Mouse (Mus musculus) gastrocnemius, adult 18-20 months (tissue): Measurements from ENCODE around the gene Socs5. TPM values are rescaled to one million over a fixed set of nuclear protein-coding genes. Genes with fewer than 3 reads are reported as not detected.
"Not testable (repeated sequence)": the region's sequence is repeated elsewhere in the genome, so short reads cannot be mapped to it uniquely, and the experiment has no call there.

Experiments used
- DNase-seq: peaks from one replicate; pipeline ENCODE4 v3.0.0; 2021; ENCODE audit warnings: low spot score
- long read RNA-seq, 2 experiments: library from polyadenylated mRNA; stranded (forward); transcript quantifications; one replicate each; pipeline ENCODE4 v2.0.0; 2021
- total RNA-seq, 2 experiments: library from RNA; stranded (reverse); gene quantifications; 2 replicates each; pipeline ENCODE4 v1.2.3; 2021

The Socs5 gene
- total RNA-seq, result 10 to 100 TPM; 12.6 to 16.5 TPM
- long read RNA-seq, experiment 1, transcript Socs5-203 (2 exons, 978 nt), result major isoform, 5 of 9 reads
- long read RNA-seq, experiment 1, partial matches to known transcripts, result 0 of 9 reads
- long read RNA-seq, experiment 1, other reads (novel, unspliced or antisense), result 4 of 9 reads
- long read RNA-seq, experiment 2, partial matches to known transcripts, result 3 of 5 reads
- long read RNA-seq, experiment 2, other reads (novel, unspliced or antisense), result 0 of 5 reads

GRCm38 (mm10) chr17:87107623-87108221 is at the start of gene Socs5:
TSS of gene Socs5 (plus strand) at chr17:87107679.
- DNase-seq, result no peak

DNA sequence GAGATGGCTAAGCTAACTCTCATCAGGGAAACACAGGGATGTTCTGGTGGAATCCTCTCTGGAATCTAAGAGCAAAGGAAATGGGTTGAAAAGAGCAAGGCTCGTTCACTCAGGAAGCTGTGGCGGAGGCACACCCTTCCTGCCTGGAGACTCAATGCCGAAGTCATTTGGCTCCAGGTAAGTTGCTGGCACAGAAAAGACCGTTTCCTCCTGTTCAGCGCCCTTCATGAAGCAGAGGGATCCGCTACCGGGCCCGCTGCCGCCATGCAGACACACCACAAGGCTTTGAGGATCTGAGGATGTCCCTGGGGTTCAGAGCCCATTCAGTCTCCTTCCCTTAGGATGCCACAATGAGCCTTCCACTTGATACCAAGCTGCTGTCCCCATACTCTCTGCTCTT is 44.8 kb upstream of the Socs5 start:
- DNase-seq, result no peak

DNA sequence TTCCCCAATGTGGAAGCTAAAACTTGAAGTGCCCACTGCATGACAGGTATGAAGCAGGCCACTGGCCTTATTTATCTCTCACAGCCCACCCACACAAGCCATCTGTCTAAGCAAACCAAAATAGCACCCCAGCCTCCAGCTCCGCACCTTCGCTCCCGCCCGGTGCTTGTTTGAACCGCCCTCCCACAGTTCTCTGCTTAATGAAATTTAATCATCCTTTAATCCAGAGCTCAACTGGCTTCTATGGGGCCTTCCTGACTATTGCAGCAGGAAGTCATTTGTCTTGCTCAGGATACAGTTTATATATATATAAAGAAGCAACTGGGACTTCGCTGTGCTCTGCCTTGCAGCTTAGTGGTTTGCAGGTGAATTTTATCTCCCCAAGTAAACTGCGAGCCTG is 44.0 kb upstream of the Socs5 start:
- DNase-seq, result no peak

DNA sequence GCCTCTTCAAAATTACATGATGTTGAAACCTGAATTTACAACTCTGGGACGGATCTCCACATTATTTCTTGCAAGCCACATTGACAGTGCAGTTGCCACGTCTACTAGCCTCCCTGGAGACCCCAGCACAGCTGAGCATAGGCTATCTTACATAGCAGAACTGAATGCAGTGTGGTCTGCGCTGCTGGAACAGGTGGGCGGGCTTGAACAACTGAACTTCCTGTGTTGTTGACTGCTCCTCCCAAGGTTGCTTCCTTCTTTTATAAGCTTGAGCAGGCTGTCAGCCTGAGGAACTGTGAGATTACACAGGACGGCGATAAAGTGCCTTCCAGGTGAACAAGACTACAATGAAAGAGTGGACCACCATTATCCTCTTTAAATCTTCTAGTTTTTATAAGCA is 43.5 kb upstream of the Socs5 start:
- DNase-seq, result no peak

DNA sequence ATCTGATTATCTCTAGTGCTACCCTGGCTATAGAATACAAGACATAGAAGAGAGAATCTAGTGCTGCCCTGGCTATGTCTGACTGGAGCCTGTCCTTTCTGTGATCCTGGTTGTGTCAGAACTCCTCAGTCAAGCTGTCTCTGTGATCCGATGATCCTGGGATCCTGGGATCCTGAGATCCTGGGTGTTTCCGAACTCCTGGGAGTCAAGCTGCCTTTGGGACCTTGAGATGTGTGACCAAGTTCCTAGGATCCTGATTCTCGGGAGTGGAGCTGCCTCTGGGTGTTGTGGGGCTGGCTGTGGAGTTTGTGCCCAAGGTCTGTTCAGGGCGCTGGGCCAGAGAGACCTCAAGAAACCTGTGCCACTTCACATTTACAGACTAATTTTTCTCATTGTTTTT is 38.5 kb upstream of the Socs5 start:
- no peak for DNase-seq

DNA sequence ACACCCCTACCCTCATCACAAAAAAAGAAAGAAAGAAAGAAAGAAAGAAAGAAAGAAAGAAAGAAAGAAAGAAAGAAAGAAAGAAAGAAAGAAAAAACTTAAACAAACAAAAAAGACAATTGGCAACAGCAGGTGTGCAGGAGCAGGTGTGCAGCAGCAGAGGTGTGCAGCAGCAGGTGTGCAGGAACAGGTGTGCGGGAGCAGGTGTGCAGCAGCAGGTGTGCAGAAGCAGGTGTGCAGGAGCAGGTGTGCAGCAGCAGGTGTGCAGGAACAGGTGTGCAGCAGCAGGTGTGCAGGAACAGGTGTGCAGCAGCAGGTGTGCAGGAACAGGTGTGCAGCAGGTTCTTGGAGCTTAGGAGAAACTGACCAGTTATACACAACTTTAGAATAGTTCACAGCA is 35.3 kb upstream of the Socs5 start:
- DNase-seq, result not testable (repeated sequence)

DNA sequence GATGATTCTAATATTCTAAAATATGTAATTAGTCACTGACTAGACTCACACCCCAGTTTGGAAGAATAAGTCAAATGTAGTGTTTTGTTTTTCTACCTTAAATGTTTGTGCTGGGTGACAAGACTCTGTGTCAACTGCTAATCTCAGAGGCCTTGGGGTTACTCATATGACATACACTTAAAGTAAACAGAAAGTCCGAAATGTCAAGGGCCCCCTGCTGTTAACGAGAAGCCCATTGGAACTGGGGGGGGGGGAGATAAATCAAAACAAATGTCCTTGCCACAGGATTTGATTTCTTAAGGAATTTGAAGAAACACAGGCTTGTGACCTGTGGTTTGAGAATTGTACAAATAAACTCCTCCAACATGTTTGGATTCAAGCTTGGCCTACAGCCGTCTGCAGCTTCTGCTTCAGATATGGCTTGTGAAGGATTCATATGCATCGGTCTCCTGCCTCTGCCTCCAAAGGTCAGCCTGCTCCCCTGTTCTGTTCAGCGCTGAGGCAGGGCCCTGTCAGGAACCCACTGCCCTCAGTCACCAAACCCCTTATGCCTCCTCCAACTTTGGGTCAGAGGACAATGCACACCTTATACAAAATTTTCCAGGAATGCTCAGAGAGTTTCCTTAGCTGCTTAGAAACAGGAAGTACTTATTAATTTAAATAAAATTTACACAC is 34.6 kb upstream of the Socs5 start:
- DNase-seq, result no peak

GRCm38 (mm10) chr17:87073470-87073869 is 34.0 kb upstream of the Socs5 start:
- no peak for DNase-seq

- not testable (repeated sequence) for DNase-seq
Observed at GRCm38 (mm10) chr17:87078217-87078616, 29.3 kb upstream of the Socs5 start.

DNA sequence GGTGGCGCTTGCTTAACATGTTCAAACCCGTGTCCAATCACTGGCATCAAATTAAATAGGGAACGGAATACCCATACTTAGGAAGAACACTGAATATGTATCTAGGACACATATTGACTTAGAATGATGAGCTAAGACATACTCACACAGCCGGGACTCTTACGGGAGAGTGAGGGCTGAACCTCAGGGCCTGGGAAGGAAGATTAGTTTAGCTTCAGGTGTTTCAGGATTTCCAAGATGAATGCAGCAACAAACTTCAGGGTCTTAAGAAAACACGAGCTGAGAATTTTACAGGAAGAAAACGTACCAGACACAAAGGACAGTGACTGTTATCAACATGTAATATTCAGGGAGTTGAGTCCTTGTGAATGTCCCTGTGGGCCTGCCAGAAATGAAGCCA is 26.8 kb upstream of the Socs5 start:
- DNase-seq, result no peak

GRCm38 (mm10) chr17:87082547-87082946 is 24.9 kb upstream of the Socs5 start:
- no peak for DNase-seq

GRCm38 (mm10) chr17:87083671-87084070 is 23.8 kb upstream of the Socs5 start:
- DNase-seq, result no peak

DNA sequence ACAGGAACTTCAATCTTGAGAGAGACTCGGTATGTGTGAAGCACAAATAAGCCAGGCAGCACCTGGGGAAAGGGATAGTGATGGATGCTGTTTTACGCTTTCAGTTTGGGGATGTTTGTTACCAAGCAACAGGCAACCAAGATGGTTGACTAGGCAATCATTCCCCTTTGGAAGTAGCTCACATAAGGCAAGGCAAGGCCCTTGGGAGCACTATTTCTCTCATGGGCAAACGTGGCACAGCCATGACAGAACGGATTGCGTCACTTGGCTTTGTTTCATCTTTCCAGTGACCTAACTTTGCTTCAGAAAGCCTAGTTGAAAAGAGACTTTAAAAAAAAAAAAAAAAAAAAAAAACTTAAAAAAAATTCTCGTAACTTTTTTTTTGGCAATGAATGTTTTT is 21.8 kb upstream of the Socs5 start:
- no peak for DNase-seq

GRCm38 (mm10) chr17:87089296-87089695 is 18.2 kb upstream of the Socs5 start:
- no peak for DNase-seq

GRCm38 (mm10) chr17:87093061-87093460 is 14.4 kb upstream of the Socs5 start:
- no peak for DNase-seq

GRCm38 (mm10) chr17:87096951-87097350 is 10.5 kb upstream of the Socs5 start:
- DNase-seq, result no peak

- DNase-seq, result no peak
Observed at GRCm38 (mm10) chr17:87097576-87097975, 9.9 kb upstream of the Socs5 start.

DNA sequence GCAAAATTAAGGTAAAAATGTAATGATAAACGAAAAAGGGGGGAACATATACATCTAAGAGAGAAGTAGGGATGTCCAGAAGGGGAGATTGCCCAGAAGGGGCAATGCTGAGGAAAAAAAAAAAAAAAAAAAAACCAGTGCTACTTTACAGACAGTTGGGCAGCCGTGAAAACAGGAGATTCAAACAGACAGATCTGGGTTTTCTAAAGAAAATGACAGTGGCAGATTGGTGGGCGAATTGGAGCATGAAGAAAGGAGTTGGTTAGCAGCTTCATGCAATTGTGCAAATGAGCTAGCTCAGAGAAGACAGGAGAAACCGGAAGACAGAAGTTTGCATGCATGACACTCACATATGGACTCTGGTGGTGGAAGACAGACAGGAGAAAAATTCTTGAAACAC is 6.5 kb upstream of the Socs5 start:
- no peak for DNase-seq

DNA sequence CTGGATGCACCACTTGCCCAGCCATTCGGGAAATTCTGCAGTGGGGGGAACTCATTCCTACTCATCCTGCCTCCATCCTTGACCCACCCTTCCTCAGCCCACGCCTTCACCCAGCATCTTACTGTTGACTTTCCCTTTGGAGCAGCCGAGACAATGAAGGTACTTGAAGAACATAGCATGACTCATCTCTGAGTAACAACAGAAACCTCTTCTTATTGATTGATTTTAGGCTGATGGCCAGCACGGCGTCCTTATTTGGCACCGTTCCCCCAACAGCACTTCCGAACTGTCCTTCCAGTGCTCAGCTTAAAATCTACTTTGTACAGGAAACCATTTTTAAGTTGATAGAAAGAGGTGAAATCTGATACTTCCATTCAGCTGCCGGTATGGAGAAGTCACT is 4.8 kb upstream of the Socs5 start:
- peak; percentile 11 for DNase-seq

DNA sequence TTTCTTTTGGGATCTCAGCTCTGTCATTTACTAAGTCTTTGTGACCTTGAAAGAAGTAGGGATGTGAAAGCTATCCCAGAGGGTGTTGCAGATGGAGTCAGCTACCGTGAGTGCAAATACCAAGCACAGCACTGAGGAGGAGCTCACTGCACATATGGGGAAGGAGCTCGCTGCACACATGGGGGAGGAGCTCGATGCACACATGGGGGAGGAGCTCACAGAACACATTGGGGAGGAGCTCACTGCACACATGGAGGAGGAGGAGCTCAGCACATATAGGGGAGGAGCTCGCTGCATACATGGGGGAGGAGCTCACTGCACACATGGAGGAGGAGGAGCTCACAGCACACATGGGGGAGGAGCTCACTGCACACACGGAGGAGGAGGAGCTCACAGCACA is 4.4 kb upstream of the Socs5 start:
- no peak for DNase-seq

- no peak for DNase-seq
Observed at GRCm38 (mm10) chr17:87104276-87104675, 3.2 kb upstream of the Socs5 start.

DNA sequence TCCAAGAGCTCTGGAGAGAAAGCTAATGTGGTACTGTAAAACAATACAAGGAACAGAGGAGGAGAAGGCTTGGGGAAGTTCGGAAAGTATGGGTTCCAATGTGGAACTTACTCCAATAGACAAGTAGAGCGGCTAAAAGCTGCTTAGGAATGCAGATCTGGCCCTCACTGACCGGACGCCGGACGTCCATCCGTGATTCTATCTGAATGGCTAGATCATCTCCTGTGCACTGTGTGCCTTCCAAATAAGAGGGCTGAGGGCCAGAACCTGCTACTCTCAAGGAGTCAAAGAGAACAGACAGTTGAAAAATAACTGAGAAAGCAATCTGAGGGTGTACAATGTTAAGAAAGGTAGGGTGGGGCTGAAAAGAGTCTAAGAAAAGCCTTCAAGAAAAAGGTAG is 1.5 kb upstream of the Socs5 start:
- peak; percentile 15 for DNase-seq
